Mouse (Mus musculus) kidney, postnatal 25 days (tissue): Measurements from ENCODE around the gene Rnf25.

Source experiments
- DNase-seq, 2 experiments: peaks; one replicate each; pipeline ENCODE4 v3.0.0; 2021; ENCODE audit warnings: mixed read lengths in 2 of 2

Gene Rnf25

DNA sequence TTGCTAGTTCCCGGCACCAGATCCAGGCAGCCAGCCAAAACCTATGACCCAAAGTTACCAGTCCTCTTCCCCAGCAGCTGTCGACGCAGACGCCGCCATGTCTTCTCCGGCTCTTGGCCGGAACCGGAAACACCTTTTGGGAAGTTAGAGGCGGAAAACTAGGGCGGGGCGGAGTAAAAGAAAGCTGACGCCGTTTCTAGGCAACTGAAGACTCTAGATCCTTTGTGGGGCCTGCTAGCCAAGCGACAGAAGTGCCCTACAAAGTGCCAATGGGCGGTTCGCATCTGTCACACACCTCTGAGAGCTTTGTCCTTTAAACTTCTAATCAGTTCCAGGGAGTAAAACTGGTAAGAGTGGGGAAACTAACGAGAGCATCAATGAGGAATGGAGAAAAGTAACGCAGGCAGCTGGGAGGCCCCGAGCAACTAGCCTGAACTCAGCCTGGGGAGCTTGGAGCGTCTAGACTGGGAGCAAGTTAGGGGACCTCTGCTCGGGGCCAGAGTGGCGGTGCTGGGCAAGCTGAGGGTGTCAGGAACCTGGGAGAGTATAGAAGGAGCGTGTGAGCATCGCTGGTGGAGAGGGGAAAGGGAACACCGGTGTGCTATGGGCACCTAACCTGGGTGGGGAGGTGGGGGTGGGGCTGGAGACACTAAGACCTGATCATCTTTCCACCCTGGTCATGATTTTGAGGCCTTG, at the start of gene Rnf25, which contains the start of gene Stk36:
Rnf25 (minus strand) TSS at position 131 of the 696 bp plus-strand sequence.
Stk36 (plus strand) TSS at position 179 of the 696 bp plus-strand sequence.
- DNase-seq = peak; percentile 89 to 92

DNA sequence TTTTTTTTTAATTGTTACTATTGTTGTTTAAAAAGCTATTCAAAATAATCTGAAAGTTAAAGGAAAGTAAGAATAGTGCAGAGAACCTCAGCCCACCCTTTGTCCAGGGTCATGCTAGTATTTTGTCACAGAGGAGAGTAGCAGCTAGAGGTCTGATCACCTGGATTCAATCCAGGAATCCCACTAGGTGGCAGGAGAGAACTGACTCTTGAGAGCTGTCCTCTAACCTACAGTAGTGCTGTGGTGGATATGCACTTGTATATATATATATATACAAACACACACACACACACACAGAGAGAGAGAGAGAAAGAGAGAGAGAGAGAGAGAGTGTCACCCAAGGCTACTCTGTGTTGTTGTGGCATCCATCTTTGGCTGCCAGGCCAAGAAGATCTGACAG, 42.7 kb upstream of the Rnf25 start:
- DNase-seq = peak in 1 of 2 experiments; percentile 40

- no peak for DNase-seq
These were observed 42.3 kb upstream of the Rnf25 start for GRCm38 (mm10) chr1:74643524-74643923.

- no peak for DNase-seq
These were observed 31.5 kb upstream of the Rnf25 start for GRCm38 (mm10) chr1:74632734-74633133.

DNA sequence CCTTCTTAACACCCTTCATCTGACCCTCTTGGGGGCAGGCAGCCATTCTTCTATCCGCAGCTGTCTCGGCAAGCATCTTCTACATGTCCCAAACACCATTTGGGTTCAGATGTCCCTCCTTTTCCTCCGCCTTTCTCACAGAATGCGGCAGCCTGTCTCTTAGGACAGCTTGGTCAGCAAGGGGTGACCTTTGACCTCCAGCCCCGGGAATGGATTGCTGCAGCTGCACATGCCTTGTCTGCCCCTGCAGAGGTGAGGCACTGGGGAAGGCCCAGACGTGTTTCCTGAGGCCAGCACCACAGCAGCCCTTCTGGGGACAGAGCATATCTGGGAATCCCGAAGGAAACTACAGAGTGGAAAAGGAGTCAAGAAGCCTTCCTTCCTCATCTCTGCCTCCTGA, 26.8 kb upstream of the Rnf25 start:
- peak; percentile 34 to 58 for DNase-seq

DNA sequence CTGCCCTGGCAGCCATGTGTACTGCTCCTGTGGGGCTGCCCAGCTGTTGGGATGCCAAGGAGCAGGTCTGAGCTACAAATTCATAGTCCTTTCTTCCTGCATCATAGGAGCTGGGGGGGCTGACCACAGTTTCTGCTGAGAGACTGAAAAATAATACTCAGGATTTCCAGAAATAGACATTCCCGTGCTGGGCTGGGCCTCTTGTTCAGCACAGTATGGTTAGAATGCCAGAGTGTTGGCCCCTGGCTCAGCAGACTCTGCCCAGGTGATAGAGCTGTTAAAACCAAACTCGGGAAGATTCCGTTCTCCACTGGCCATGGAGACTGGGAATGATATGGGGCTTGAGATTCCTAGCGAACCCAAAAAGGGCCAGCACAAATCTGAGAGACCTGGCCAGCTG, 24.9 kb upstream of the Rnf25 start:
- no peak for DNase-seq

DNA sequence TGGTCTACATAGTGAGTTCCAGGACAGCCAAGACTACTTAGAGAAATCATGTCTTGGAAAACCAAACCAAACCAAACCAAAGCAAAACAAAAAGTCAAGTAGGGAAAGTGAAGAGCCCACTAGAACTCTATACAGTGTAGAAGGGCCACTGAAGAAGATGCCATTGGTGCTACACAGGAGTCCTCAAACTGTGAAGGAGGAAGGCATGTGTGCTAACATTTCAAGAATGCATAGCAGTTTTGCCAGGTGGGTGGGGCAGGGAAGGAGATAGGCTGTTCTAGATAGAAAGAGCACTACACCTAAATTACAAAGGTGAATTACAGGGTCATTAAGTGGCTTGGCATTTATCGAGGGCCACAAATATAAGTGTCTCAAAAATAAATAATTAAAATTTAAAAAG, 23.0 kb upstream of the Rnf25 start:
- DNase-seq = no peak

GRCm38 (mm10) chr1:74600501-74601266, 513 bp downstream of the Rnf25 start:
- peak in 1 of 2 experiments; percentile 7 for DNase-seq

GRCm38 (mm10) chr1:74594434-74594833, 6.8 kb downstream of the Rnf25 start:
- no peak for DNase-seq

- peak; percentile 99 for DNase-seq
These were observed 13.3 kb downstream of the Rnf25 start, which contains the start of the genes Zfp142 and Bcs1l for GRCm38 (mm10) chr1:74587773-74588445. TSS of gene Zfp142 (minus strand) at chr1:74588246. TSS of gene Bcs1l (plus strand) at chr1:74588289.

DNA sequence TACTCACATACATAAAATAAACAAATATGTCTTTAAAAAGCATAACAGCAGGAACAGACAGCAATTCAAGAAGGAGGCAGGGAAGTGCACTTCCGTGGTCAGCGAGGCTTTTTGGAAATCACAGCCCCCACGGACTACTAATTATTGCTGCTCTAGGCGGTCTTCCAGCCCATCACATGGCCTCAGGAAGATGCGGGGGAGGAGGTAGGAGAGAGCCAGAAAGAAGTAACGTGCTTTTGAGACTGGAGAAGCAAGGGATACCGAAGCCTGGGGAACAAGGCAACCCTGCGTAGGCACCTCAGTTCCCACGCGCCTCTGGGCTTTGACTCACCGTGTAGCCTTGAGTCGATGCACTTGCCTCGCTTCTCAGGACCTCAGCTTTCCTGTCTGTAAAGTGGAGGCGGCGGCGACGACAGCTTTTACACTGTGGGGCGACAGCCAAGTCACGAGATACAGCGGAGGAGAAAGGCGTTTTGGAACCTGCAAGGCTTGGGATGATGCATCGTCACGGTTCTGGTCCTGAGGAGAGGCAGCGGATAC, 13.9 kb downstream of the Rnf25 start:
- no peak for DNase-seq

DNA sequence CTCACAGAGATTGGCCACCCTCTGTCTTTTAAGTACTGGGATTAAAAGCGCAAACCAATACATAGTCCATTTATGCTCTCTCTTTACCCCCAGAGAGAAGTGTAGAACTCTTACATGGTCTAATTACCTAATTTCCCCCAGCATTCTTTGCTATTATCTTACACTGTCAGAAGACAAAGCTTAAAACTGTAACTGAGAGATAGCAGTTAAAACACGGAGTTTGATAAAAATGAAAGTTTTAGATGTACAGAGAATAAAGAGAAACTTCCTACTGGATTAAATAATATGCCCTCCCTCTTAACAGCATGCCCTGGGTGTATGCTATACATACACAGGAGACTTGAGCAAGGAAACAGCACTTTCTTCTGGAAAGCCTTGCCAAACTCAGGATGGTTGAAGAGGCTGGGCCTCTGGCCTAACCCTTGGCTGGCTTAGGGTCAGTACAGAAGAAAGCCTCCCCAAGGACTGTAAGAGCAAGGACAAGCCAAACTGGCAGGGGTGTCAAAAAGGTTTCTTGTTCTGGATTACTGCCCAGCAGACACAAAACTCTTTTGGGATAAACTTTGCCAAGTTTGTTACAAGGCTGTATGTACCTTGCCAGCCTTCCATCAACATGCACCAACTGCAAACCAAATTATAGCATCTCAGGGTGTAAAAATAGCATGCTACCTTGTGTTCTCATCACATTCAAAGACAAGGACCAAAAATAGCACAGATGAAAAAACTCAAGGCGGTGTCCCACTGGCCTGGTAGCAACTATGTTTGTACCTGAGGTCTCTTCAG, 16.4 kb downstream of the Rnf25 start:
- no peak for DNase-seq

DNA sequence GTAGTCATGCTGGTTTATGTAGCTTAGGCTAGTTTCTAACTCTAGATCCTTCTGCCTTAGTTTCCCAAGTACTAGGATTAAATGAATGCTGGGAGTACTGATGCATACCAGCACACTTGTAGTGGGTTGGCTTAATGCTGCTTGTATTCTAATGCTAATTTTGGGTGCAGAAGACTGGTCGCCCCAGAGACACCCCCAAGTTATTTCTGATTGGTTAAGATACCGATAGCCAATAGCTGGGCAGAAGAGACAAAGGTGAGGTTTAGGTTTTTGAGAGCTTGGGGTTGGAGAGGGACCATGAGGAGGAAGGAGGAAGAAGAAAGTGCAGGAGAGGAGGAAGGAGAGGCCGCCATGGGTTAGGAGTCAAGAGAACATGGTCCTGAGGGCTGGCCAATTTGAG, 18.6 kb downstream of the Rnf25 start:
- DNase-seq = no peak

DNA sequence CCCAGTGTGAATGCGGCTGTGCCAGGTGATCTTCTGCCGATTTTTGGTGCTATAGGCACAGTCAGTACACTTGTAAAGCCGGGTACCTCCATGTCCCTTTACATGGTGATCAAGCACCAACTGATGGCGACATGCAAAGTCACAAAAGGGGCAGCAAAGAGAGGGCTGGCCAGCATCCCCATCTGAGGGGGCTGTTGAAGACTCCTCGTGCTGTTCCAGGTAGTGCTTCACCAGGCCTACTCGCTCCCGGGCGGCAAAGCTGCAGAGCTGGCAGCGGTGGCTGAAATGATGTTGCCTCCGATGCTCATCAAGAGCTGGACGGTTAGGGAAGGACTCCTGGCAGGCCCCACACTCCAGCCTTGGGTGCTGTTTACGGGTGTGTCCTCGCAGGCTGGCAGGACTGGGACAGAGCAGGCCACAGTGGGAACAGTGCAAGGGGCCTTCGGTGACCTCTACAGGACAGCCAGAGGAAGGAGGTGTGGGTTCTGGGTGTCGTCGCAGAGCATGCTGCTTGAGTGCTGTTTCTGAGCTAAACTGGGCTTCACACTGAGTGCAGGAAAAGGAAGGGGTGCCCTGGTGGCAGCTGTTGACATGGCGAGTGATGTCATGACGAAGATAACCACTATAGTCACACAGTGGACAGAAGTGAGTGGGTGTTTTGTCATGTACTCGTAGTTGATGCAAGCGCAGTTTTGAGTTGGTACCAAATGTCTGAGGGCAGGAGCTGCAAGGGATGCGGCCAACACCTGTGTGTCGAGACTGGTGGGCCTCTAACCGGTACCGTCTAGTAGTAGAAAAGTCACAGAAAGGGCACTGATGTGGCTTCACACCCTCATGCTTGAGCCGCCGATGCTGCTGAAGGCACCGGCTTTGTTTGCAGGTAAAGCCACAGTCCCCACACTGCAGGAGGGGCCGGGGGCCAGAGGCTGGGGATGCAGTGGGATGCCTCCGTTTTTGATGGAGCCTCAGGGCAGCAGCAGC, 31.2 kb downstream of the Rnf25 start:
- DNase-seq = no peak

DNA sequence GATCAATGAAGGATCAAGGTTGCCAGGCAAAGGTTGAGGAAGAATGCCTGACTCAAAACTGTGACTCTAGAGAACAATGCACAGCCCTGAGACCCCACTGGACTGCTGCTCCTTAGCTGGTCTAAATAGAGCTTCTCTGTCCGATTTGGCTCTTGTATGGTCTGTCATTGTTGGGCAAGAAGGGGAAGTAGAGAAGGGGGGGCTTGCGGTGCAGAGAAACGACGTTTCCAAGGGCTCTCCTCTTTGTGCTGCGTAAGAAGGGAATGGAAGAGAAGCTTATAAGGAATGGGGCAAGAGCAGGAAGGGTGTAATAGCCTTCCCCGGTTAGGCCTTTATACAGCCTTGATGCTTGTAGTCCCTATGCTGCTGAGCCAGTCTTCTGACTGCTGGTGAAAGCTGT, 35.4 kb downstream of the Rnf25 start:
- no peak for DNase-seq

DNA sequence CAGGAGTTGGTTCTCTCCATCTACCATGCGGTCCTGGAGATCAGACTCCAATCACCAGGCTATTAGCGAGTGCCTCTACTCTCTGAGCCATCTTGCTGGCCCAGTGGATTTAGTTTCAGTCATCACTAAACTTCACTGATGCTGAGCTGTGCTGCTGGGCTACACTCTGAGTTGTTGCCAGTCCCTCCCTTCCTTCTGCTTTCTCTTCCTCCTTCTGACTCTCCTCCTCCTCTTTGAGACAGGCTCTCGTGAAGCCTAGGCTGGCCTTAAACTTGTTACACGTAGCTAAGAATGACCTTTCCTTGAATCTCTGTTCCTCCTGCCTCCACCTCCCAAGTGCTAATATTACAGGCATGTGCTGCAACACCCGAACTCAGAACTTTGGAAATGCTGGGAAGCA, 42.1 kb downstream of the Rnf25 start:
- DNase-seq = no peak

- DNase-seq = no peak
These were observed 57.0 kb downstream of the Rnf25 start, which contains the start of gene Usp37 for GRCm38 (mm10) chr1:74544184-74544583. TSS of gene Usp37 (minus strand) at chr1:74544284.
